Mouse (Mus musculus) adrenal gland, postnatal 14 days (tissue): ENCODE results near the gene Galnt18. TPM values are rescaled to one million over a fixed set of nuclear protein-coding genes. Genes with fewer than 3 reads are reported as not detected.
A peak's percentile ranks its signal among the peaks of the same experiment; 100 is the strongest.

ENCODE experiments used
- DNase-seq: peaks from one replicate; pipeline ENCODE4 v3.0.0; 2021; ENCODE audit warnings: mixed read lengths
- long read RNA-seq, 2 experiments: library from polyadenylated mRNA; stranded (forward); transcript quantifications; one replicate each; pipeline ENCODE4 v2.0.0; 2021
- total RNA-seq: library from RNA; stranded (reverse); gene quantifications from 2 replicates; pipeline ENCODE4 v1.2.3, GENCODE M21; 2021

Galnt18 gene
- 18.4 and 24.1 TPM in 2 replicates for total RNA-seq
- long read RNA-seq, experiment 1, transcript Galnt18-202 (11 exons, 2,530 nt) = major isoform, 38 of 64 reads
- long read RNA-seq, experiment 1, partial matches to known transcripts = 19 of 64 reads
- long read RNA-seq, experiment 1, other reads (novel, unspliced or antisense) = 7 of 64 reads
- long read RNA-seq, experiment 2, transcript Galnt18-202 (11 exons, 2,530 nt) = major isoform, 24 of 52 reads
- long read RNA-seq, experiment 2, partial matches to known transcripts = 7 of 52 reads
- long read RNA-seq, experiment 2, other reads (novel, unspliced or antisense) = 21 of 52 reads

DNA sequence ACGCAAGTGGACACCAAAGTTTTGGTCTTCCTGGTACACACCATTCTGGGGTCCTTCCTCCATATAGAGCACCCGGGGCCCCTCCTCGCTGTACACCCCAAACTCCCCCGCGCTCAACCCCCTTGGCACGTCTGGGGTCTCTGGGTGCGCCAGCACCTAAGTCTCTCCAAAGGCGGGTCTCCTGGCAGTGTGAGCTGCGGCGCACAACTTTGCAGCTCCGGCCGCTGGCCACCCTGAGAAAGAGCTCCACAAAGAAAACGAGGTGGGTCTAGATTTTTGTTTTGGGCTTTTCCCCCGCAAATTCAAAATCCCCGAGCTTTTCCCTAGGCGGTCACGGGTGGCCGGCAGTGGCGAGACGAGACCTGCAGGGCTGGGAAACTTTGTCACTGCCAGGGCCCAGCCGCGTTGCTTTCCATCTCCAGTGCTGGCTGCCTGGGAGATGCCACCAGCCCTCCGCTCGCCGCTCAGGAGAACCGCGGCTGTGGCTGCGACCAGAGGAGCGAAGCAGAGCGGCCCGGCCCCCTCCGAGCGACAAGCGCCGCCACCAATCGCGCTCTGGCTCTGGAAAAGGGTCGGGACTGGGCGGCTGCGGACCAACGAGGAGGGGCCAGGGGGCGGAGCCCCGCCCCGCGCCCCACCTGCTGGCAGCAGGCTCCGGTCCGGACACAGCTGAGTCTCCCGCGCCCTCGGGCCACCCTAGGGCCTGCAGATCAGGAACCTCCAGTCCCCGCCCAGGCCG lies at the start of gene Galnt18:
Gene Galnt18 (minus strand): TSS at position 474 of the 739 bp plus-strand sequence.
- DNase-seq = peak; percentile 96

GRCm38 (mm10) chr7:111827337-111827736 lies 47.6 kb upstream of the Galnt18 start:
- peak; percentile 54 for DNase-seq

DNA sequence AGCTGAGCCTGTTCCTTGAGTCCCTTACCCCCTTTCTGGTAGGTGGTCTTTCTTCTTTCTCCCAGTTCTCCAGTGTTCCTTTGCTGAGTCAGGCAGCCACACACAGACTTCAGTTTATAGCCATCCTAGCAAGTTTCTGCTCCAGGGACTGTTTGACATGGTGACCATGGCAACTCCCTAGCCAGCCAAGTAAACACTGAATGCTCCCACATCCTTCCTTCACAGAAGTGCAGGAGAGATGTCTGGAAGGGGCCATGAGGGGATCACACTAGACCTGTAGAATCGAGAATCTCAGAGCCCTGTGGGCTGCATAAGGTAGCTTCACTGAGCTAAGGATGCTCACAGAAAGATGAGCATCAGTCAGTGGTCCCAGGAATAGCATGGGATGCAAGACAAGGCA lies 33.3 kb upstream of the Galnt18 start:
- no peak for DNase-seq

DNA sequence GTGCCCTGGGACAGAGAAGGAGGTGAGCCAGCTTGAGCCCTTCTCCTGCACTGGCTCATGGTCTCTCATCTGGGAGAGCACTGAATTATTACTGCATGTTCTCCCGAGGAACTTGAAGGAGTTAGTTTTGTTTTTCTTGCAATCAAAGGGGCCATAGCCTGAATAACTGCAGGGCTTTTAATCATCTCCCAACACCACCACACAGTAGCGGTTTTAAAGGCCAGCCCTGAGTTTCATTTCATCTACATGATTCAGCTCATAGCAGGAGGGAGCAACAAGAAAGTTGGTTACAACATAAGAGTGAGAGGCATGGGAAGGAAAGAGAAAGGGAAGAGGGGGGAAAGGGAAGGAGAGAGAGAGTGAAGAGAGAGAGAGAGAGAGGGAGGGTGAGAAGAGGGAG lies 31.3 kb upstream of the Galnt18 start:
- DNase-seq = no peak

DNA sequence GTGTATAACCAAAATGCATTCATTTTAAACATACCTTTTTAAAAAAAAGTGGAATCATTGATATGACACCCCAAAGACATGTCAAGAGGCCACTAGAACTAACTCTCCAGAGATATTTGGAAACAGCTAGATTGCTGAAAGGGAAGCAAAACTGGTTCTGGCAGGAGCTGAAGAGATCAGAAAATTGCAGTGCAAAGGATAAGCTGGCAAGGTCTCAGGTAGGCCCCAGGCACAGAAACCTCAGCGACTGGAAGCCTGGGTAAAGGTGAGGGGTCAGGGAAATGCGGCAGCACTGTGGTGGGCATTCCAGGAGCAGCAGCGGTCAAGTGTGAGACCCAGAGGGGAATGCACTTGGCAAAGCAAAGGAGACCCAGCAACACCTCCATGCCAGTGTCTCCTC lies 30.0 kb upstream of the Galnt18 start:
- DNase-seq = no peak

GRCm38 (mm10) chr7:111806083-111806482 lies 26.3 kb upstream of the Galnt18 start:
- DNase-seq = no peak

DNA sequence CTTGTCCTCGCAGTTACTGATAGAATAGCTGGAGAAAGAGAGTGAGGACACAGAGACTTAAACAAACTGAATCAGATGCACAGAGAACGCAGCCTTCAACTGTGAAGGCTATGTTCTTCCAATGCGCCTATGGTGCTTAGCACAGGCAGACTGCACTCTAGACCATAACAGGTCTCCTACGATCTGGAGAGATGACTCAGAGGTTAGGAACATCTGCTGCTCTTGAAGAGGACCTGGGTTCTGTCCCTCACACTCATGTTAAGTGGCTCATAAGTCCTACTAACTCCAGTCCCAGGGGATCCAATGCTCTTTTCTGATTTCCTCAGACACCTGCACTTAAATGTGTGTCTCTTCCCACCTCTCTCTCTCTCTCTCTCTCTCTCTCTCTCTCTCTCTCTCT lies 24.9 kb upstream of the Galnt18 start:
- no peak for DNase-seq

DNA sequence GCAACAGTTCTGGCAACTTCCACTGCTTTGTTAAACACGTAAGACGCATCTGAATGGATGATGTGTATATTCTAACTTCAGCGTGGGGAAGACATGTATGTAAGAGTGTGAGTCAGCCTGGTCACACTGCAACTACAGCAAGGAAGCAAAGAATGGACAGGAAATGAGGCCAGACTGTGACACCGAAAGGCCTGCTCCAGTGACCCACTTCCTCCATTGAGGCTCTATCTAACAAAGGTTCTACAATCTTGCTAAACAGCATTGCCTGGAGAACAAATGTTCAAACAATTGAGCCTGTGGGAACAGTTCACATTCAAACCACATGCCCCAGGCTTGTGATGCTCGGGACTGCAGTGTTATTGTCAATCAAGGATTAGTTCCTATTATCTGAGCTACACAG lies 21.0 kb upstream of the Galnt18 start:
- no peak for DNase-seq

DNA sequence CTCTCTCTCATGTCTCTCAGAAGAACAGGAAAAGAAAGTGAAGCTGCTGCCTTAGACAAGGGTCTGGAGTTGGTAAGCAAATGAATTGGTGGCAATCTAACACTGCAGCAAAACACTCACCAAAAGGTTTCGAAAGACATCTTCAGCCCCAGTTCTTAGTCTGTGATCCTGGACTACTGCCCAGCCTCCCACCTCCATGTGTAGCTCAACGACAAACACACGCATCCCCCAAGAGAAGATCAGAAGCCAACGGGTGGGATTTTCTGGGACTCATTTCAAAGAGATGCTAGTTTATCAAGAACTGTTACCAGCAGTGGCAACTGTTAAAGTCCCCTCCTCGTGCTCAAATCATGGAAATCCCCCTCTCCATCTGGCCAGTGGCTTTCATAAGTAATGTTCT lies 20.3 kb upstream of the Galnt18 start:
- DNase-seq = no peak

DNA sequence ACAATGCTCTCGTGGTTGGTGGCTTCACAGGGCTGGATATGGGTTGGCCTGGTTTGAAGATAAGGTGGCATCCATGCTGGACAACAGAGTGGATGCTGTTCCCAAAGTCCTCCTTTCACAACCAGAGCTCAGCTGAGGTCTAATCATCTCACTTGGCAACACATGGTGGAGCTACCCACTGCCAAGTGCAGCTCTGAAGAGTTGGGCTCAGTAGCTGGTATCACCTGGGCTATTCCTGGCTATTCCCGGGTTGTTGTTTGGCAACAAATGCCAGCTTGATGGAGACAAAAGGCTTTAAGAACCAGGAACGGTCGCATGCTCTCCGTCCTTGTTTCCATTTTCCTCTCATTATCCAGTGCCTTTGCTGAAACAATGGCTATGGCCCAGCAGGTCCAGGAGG lies 19.2 kb upstream of the Galnt18 start:
- DNase-seq = no peak

- no peak for DNase-seq
Observed at GRCm38 (mm10) chr7:111797337-111798010, 17.7 kb upstream of the Galnt18 start.

GRCm38 (mm10) chr7:111795059-111795458 lies 15.3 kb upstream of the Galnt18 start:
- no peak for DNase-seq

DNA sequence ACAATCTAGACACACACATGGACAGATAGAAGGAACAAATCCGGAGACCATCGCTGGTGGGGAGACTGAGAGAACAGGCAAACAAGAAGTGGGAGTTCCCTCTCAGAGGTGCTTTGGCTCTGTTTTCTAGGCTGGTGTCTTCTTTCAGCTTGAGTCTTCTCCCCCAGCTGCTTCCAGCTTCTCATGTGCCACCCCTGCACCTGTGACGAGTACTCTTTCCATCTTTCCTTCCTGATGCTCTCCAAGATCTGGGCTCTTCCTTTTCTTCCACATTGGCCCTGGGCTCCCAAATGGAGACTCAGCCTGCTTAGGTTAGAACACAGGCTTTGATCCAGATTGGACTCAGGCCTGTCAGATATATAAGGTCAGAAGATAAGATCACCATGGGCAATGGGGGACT lies 12.4 kb upstream of the Galnt18 start:
- no peak for DNase-seq

DNA sequence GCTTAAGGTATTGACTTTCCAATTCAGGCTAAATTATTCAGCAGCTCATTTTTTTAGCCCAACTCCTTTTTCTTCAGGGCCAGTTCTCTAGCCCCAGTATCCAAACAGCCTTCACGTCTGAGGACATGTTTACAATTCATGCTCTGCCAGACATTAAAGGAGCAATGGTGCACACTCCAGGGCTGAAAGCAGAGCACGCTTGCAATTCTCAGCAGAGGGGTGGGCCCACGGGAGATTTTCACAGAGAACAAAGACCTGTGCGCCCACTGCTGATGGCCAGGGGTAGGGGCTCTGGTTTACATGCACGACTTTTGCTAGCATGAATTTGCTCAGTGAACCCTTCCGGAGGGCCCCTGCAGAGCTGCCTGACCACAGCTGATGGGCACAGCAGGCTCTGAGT lies 11.6 kb upstream of the Galnt18 start:
- DNase-seq = no peak

GRCm38 (mm10) chr7:111787921-111788320 lies 8.1 kb upstream of the Galnt18 start:
- no peak for DNase-seq

- no peak for DNase-seq
Observed at GRCm38 (mm10) chr7:111785478-111785877, 5.7 kb upstream of the Galnt18 start.

DNA sequence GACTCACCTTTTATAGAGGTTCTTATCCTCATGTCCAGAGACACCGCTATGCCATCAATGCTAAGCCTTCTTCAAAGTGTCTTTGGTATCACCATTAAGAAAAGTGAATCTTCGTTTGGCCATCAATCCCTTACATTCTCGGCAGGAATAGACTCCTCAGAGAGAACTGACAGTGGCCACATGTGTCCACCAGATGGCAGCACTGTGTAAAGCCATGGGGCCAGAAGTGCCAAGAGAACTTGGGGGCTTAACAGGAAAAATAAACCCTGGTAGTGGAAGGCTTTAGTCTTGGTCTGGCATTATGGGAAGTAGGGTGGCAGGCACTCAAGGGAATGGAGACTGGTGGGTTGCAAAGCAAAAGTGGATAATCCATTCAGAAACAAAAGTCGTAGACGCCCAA lies 2.3 kb upstream of the Galnt18 start:
- DNase-seq = peak; percentile 79

DNA sequence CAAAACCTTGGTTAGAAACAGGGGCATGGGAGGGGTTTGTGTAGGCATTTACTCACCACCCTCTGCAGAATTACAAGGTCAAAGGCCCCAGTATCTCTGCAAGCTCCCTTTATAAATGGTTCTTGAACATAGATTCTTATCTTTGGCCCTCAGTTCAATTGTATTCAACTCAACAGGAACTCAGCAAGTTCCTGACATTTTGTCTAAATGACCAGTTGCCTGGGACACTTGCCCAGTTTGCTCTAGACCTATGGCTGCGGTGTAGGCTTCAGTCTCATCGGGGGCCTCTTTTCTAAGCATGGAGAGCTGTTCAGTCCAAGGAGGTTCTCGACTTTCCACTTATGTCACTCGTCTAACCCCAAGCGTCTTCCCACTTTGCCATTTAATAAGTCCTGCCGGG lies 1.5 kb upstream of the Galnt18 start:
- DNase-seq = peak; percentile 16

GRCm38 (mm10) chr7:111778789-111779503 lies 831 bp downstream of the Galnt18 start:
- DNase-seq = peak; percentile 43

DNA sequence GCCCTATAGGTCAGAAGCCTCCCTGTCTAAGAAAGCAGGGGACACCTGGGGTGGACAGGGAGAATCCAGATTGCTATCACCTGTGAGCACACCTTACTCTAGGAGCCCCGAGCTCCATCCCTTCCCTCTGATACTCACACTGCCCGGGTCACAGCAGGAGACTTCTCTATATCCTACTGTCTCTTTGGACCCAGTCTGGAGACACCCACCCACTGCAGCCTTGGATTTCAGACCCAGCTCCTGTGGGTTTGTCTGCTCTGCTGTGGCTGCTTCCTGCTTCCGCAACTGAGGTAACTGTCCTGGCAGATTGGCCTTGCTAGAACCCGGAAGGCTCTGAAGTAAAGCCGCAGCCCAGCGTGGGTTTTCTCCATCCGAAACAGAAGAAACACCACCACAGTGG lies 1.6 kb downstream of the Galnt18 start:
- peak; percentile 17 for DNase-seq

- no peak for DNase-seq
Observed at GRCm38 (mm10) chr7:111777186-111777585, 2.6 kb downstream of the Galnt18 start.

- no peak for DNase-seq
Observed at GRCm38 (mm10) chr7:111776160-111776559, 3.6 kb downstream of the Galnt18 start.

DNA sequence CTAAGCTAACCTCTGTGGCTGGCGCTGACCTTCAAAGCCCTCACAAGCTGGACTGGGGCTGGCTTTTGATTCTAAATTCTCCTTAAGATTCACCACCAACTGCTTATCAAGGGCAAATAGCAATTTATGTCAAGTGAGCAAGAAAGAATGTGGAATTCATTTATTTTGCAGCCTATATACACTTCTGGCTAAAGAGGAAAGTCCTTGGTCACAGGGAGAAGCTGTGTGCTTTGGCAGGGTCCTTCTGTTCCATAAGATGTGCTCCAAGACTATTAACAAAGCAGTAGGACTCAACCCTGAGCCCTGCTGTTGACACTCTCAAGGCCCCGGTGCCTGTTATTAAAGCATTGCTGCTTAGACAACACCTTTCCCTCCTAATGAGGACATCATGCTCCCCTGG lies 7.4 kb downstream of the Galnt18 start:
- no peak for DNase-seq
